In the genomic region with DNA sequence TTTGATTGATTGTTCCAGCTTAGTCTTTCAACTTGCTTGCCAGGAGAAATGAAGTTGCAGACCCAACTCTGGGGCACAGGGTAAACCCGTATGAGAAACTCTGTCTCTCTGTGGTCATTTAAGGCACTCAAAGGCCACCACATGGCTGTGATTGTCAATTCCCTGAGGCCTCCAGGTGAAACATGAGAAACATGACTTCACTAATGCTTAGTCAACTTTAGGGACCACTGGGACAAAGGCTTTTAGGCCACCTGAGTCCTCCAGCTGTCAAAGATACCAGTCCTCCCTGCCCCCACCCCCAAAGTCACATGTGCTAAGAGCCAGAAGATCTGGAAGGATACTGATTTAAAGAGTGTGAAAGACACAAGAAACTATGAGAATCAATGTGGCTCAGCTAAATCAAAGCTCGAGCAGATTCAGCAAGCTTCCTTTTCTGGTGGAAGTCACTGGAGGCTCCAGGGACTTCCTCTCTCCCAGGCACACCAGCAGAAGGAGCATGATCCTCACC, we compare ENCODE assay signal across 18 mouse cellular contexts.
DNase-seq lines count a peak whose midpoint lies in the region; ATAC-seq and TF ChIP-seq lines count a peak whose summit lies in the region.
"Had no signal": no experiment of that assay in that cellular context is flagged by ENCODE, and none has a peak within 500 bp of the region (broad histone marks: within the 10 kb centered on the region; RNA-seq: fewer than 3 reads in every experiment).

No protein-coding gene starts in this region.

- 48% methylated on average over 2 of the region's 2 CpGs for WGBS in hindbrain, embryonic 11.5 days
- WGBS in hindbrain, embryonic 12.5 days, result 42% methylated on average over 2 of the region's 2 CpGs
- 34% methylated on average over 2 of the region's 2 CpGs for WGBS in embryonic facial prominence, embryonic 10.5 days
- WGBS in limb, embryonic 13.5 days, result 19% methylated on average over 2 of the region's 2 CpGs

- TF ChIP-seq RAD21 in CH12.LX (IDR thresholded peaks at IDR 0.05; ENCODE audit: low read depth, low read length), result no peak

- H3K9ac ChIP-seq in hindbrain, embryonic 11.5 days (ENCODE audit: low read depth, low read length), result no peak overlapping the region
- no peak overlapping the region for H3K9ac ChIP-seq in hindbrain, embryonic 12.5 days
- peak overlapping the region; percentile 36; the same call in 1 of the 2 replicates for H3K9ac ChIP-seq in CH12.LX (ENCODE audit: insufficient read depth, low read depth)
- no peak overlapping the region for H3K9ac ChIP-seq in limb, embryonic 13.5 days
- H3K9ac ChIP-seq: embryonic facial prominence, embryonic 12.5 days; liver, embryonic 13.5 days; midbrain, embryonic 15.5 days had no signal

- TF ChIP-seq CTCF in CH12.LX (conservative IDR thresholded peaks at IDR 0.05 in 1 of 2, IDR thresholded peaks at IDR 0.05 in 1 of 2; ENCODE audit: low read depth in 2 of 2, low read length in 2 of 2), result no peak

- peak overlapping the region; percentile 20; the same call in 1 of the 2 replicates for H3K27ac ChIP-seq in hindbrain, embryonic 11.5 days (ENCODE audit: low read depth, low read length)
- H3K27ac ChIP-seq in hindbrain, embryonic 12.5 days, result no peak overlapping the region
- H3K27ac ChIP-seq in CH12.LX (ENCODE audit: insufficient read depth, low read depth), result peak overlapping the region; percentile 32; the same call in 1 of the 2 replicates
- peak overlapping the region; percentile 19; the same call in 1 of the 2 replicates for H3K27ac ChIP-seq in embryonic facial prominence, embryonic 10.5 days (replicated peaks)
- peak overlapping the region; percentile 28; the same call in 1 of the 2 replicates for H3K27ac ChIP-seq in limb, embryonic 13.5 days
- H3K27ac ChIP-seq: embryonic facial prominence, embryonic 12.5 days; hindbrain, postnatal 0 days; liver, embryonic 13.5 days; midbrain, embryonic 15.5 days; neural tube, embryonic 12.5 days had no signal

- TF ChIP-seq EP300 in CH12.LX (IDR thresholded peaks at IDR 0.05; ENCODE audit: low read length), result no peak

- no peaks in the 10 kb centered on the region for H3K36me3 ChIP-seq in hindbrain, embryonic 11.5 days (ENCODE audit: control insufficient read depth, insufficient read depth, low read length)
- peaks cover 10% of the 10 kb centered on the region for H3K36me3 ChIP-seq in hindbrain, embryonic 12.5 days
- peaks cover 27 to 69% of the 10 kb centered on the region in 2 experiments for H3K36me3 ChIP-seq in CH12.LX (replicated peaks in 1 of 2; ENCODE audit: control insufficient read depth in 1 of 2, insufficient read depth in 1 of 2, low read length in 1 of 2)
- peaks cover 35% of the 10 kb centered on the region for H3K36me3 ChIP-seq in embryonic facial prominence, embryonic 10.5 days (replicated peaks)
- peaks cover 18% of the 10 kb centered on the region for H3K36me3 ChIP-seq in limb, embryonic 13.5 days
- H3K36me3 ChIP-seq: midbrain, embryonic 15.5 days had no signal

- H3K4me3 ChIP-seq in hindbrain, embryonic 11.5 days (ENCODE audit: low read depth, low read length), result no peak overlapping the region
- no peak overlapping the region for H3K4me3 ChIP-seq in hindbrain, embryonic 12.5 days
- peak overlapping the region in 1 of 3 experiments; percentile 22 for H3K4me3 ChIP-seq in CH12.LX (replicated peaks in 1 of 3; ENCODE audit: low read depth in 2 of 3, low read length in 2 of 3, poor library complexity in 1 of 3)
- H3K4me3 ChIP-seq in embryonic facial prominence, embryonic 10.5 days, result no peak overlapping the region
- no peak overlapping the region for H3K4me3 ChIP-seq in limb, embryonic 13.5 days
- H3K4me3 ChIP-seq: embryonic facial prominence, embryonic 12.5 days; liver, embryonic 13.5 days; midbrain, embryonic 15.5 days; neural tube, embryonic 12.5 days had no signal

- in situ Hi-C loops in CH12.LX (cut with MboI; ENCODE audit: low pct_ligation_motif_present, low pct_unique_long_range_greater_than_20kb, low sequenced_read_pairs), result no loop called here

- ATAC-seq in hindbrain, embryonic 11.5 days (ENCODE audit: low FRiP score), result no peak
- no peak for ATAC-seq in hindbrain, embryonic 12.5 days (ENCODE audit: low FRiP score)
- no peak for ATAC-seq in limb, embryonic 13.5 days (ENCODE audit: low FRiP score, low read depth)
- ATAC-seq in monocyte, adult 5-6 weeks (replicated peaks; ENCODE audit: insufficient number of reproducible peaks, low FRiP score, low TSS enrichment, poor library complexity, severe bottlenecking), result no peak
- ATAC-seq: hindbrain, postnatal 0 days; midbrain, embryonic 15.5 days had no signal

- no peak for TF ChIP-seq POLR2A in CH12.LX (IDR thresholded peaks at IDR 0.05; ENCODE audit: low read depth, low read length)

- no peaks in the 10 kb centered on the region for H3K27me3 ChIP-seq in hindbrain, embryonic 11.5 days (ENCODE audit: control insufficient read depth, insufficient read depth, low read length)
- H3K27me3 ChIP-seq in hindbrain, embryonic 12.5 days, result no peaks in the 10 kb centered on the region
- no peaks in the 10 kb centered on the region for H3K27me3 ChIP-seq in CH12.LX (replicated peaks)
- no peaks in the 10 kb centered on the region for H3K27me3 ChIP-seq in embryonic facial prominence, embryonic 10.5 days (replicated peaks; ENCODE audit: low read depth, poor library complexity, severe bottlenecking)
- H3K27me3 ChIP-seq in limb, embryonic 13.5 days, result no peaks in the 10 kb centered on the region
- H3K27me3 ChIP-seq: embryonic facial prominence, embryonic 12.5 days; liver, embryonic 13.5 days; midbrain, embryonic 15.5 days; neural tube, embryonic 12.5 days had no signal

- H3K4me2 ChIP-seq in hindbrain, embryonic 11.5 days (replicated peaks; ENCODE audit: low read depth, low read length), result no peak overlapping the region
- H3K4me2 ChIP-seq in hindbrain, embryonic 12.5 days (replicated peaks), result no peak overlapping the region
- no peak overlapping the region for H3K4me2 ChIP-seq in CH12.LX (ENCODE audit: insufficient read depth, low read depth, poor library complexity, severe bottlenecking)
- H3K4me2 ChIP-seq in limb, embryonic 13.5 days (replicated peaks), result no peak overlapping the region
- H3K4me2 ChIP-seq: embryonic facial prominence, embryonic 12.5 days; liver, embryonic 13.5 days; midbrain, embryonic 15.5 days; neural tube, embryonic 12.5 days had no signal

- DNase-seq in hindbrain, embryonic 11.5 days (ENCODE audit: low spot score), result no peak
- DNase-seq in CH12.LX (ENCODE audit: extremely low read depth), result peak; percentile 40
- DNase-seq in embryonic facial prominence, embryonic 10.5 days (ENCODE audit: low spot score), result peak; percentile 25
- DNase-seq in adrenal gland, postnatal 14 days, result no peak
- DNase-seq: adrenal gland, postnatal 10 days; cerebellum, postnatal 10 days; heart, adult 11 months; heart, postnatal 14 days; kidney, adult 9 months; liver, embryonic 13.5 days; lung, postnatal 4 days had no signal

- dilution Hi-C loops in CH12.LX (cut with MboI; ENCODE audit: extremely low pct_ligation_motif_present, extremely low pct_unique_long_range_greater_than_20kb, low sequenced_read_pairs), result no loop called here

- no peaks in the 10 kb centered on the region; the same call in 1 of the 2 replicates for H3K4me1 ChIP-seq in hindbrain, embryonic 11.5 days (replicated peaks; ENCODE audit: control insufficient read depth, insufficient read depth, low read length)
- peaks cover 16% of the 10 kb centered on the region for H3K4me1 ChIP-seq in hindbrain, embryonic 12.5 days
- H3K4me1 ChIP-seq in CH12.LX (ENCODE audit: control insufficient read depth in 1 of 2, insufficient read depth in 2 of 2), result peaks cover 24 to 56% of the 10 kb centered on the region in 2 experiments
- peaks cover 28% of the 10 kb centered on the region for H3K4me1 ChIP-seq in embryonic facial prominence, embryonic 10.5 days
- H3K4me1 ChIP-seq in limb, embryonic 13.5 days, result peaks cover 20% of the 10 kb centered on the region
- H3K4me1 ChIP-seq: midbrain, embryonic 15.5 days had no signal

- 0 out of 2 replicates have a peak, but pooled peaks cover 3% of the 10 kb centered on the region for H3K79me2 ChIP-seq in CH12.LX (replicated peaks; ENCODE audit: control insufficient read depth, extremely low read depth, insufficient read depth, poor library complexity, severe bottlenecking)

- no peaks in the 10 kb centered on the region for H3K9me3 ChIP-seq in hindbrain, embryonic 11.5 days (ENCODE audit: control insufficient read depth, low read length)
- H3K9me3 ChIP-seq in hindbrain, embryonic 12.5 days (replicated peaks), result no peaks in the 10 kb centered on the region
- H3K9me3 ChIP-seq in CH12.LX (replicated peaks; ENCODE audit: low read length), result no peaks in the 10 kb centered on the region
- no peaks in the 10 kb centered on the region for H3K9me3 ChIP-seq in embryonic facial prominence, embryonic 10.5 days
- H3K9me3 ChIP-seq in limb, embryonic 13.5 days, result no peaks in the 10 kb centered on the region
- H3K9me3 ChIP-seq: embryonic facial prominence, embryonic 12.5 days; liver, embryonic 13.5 days; midbrain, embryonic 15.5 days; neural tube, embryonic 12.5 days had no signal

TF ChIP-seq in CH12.LX, 34 proteins besides CTCF, POLR2A, EP300 and RAD21 (continues in another document):
- TF ChIP-seq JUN (IDR thresholded peaks at IDR 0.05; ENCODE audit: insufficient read depth, low read depth, low read length) (no peak), ZC3H11A (IDR thresholded peaks at IDR 0.05; ENCODE audit: low read depth, low read length) (no peak), IRF4 (IDR thresholded peaks at IDR 0.05; ENCODE audit: low read depth, low read length) (no peak), ZMIZ1 (IDR thresholded peaks at IDR 0.05; ENCODE audit: low read depth, low read length) (no peak), NELFE (IDR thresholded peaks at IDR 0.05; ENCODE audit: low read depth, low read length) (no peak), POLR2AphosphoS2 (IDR thresholded peaks at IDR 0.05; ENCODE audit: low read depth, low read length) (no peak), MYC (IDR thresholded peaks at IDR 0.05; ENCODE audit: low read depth, low read length) (no peak; the same call in 1 of the 2 replicates), ZKSCAN1 (IDR thresholded peaks at IDR 0.05; ENCODE audit: borderline replicate concordance, low read depth, low read length) (no peak), USF2 (conservative IDR thresholded peaks at IDR 0.05; ENCODE audit: low read depth, low read length) (no peak), SIN3A (IDR thresholded peaks at IDR 0.05; ENCODE audit: low read length) (peak; percentile 55), CHD2 (IDR thresholded peaks at IDR 0.05; ENCODE audit: low read length) (peak; percentile 61; the same call in 1 of the 2 replicates), USF1 (IDR thresholded peaks at IDR 0.05; ENCODE audit: low read depth, low read length) (peak; percentile 11; the same call in 1 of the 2 replicates), UBTF (IDR thresholded peaks at IDR 0.05; ENCODE audit: low read depth, low read length) (no peak), MAZ (IDR thresholded peaks at IDR 0.05; ENCODE audit: low read depth, low read length) (no peak), ZNF384 (IDR thresholded peaks at IDR 0.05; ENCODE audit: low read depth, low read length) (no peak), KAT2A (IDR thresholded peaks at IDR 0.05; ENCODE audit: insufficient replicate concordance, low read length) (no peak), E2F4 (IDR thresholded peaks at IDR 0.05; ENCODE audit: insufficient replicate concordance, low read depth, low read length) (no peak)

Comparison
In these comparisons a context has a peak if more than half of its experiments do, and no peak if none do; other contexts are left out.
1. DNase-seq: peak in CH12.LX (single experiment) and embryonic facial prominence, embryonic 10.5 days (single experiment); none in hindbrain, embryonic 11.5 days (single experiment) and adrenal gland, postnatal 14 days (single experiment).